Mouse (Mus musculus) heart, adult 2 months (tissue): ENCODE data around the gene Btnl6.

ENCODE experiments used
- CTCF ChIP-seq: fragments of 200-600 bp; IDR thresholded peaks from 2 replicates; pipeline ENCODE4 v1.8.1; 2022; ENCODE audit warnings: antibody characterized with exemption, mild to moderate bottlenecking, moderate library complexity
- EP300 ChIP-seq: fragments of 200-500 bp; IDR thresholded peaks from 2 replicates; pipeline ENCODE4 v1.6.1; 2011; ENCODE audit warnings: low read depth, low read length, control low read depth; ENCODE audit not compliant: insufficient read depth
- POLR2A ChIP-seq: fragments of 200-500 bp; IDR thresholded peaks from 2 replicates; pipeline ENCODE4 v1.6.1; 2011; ENCODE audit warnings: mild to moderate bottlenecking, low read depth, low read length, control low read depth; ENCODE audit not compliant: insufficient read depth

GRCm38 (mm10) chr17:34496539-34496938 lies 20.6 kb downstream of the Btnl6 start:
- TF ChIP-seq CTCF = no peak
- no peak for TF ChIP-seq POLR2A
- TF ChIP-seq EP300 = no peak
